In the genomic region with DNA sequence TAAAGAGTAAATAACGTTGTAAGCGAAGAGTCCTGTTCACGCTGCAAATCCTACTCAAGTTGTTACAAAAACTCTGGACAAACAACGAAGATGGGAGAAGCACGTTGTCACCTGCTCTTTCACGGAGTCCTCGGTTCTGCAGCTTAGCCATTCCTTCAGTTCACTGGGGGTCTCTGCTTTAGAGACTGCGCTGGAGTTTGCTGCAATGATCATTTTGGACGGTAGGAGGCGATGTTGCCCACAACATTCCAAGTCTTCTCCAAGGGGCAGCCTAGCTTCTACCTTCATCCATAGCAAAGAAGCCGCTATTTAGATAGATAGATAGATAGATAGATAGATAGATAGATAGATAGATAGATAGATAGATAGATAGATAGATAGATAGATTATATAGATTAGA, we compare ENCODE assay signal across 9 mouse cellular contexts. TPM values are rescaled to one million over a fixed set of nuclear protein-coding genes. Genes with fewer than 3 reads are reported as not detected.
DNase-seq lines count a peak whose midpoint lies in the region; ATAC-seq and TF ChIP-seq lines count a peak whose summit lies in the region.
"Had no signal": no experiment of that assay in that cellular context is flagged by ENCODE, and none has a peak within 500 bp of the region (broad histone marks: within the 10 kb centered on the region; RNA-seq: fewer than 3 reads in every experiment).

No protein-coding gene starts in this region.

- TF ChIP-seq EP300 in liver, postnatal 0 days (IDR thresholded peaks at IDR 0.05; ENCODE audit: low read depth) = no peak

- H3K4me2 ChIP-seq in kidney, postnatal 0 days (ENCODE audit: low read length) = no peak overlapping the region
- H3K4me2 ChIP-seq in liver, postnatal 0 days (ENCODE audit: low read depth, low read length) = no peak overlapping the region
- H3K4me2 ChIP-seq: limb, embryonic 15.5 days had no signal

- TF ChIP-seq POLR2A in olfactory bulb, adult 2 months (IDR thresholded peaks at IDR 0.05; ENCODE audit: insufficient read depth, low read depth, low read length) = no peak

- intact Hi-C loops in gastrocnemius, postnatal 14 days (cut with DNase I; ENCODE audit: low total_unique reads) = loop anchor here (10.0 kb wide), 1 partner anchor 315 kb away; no protein-coding TSS in a partner anchor

- H3K27me3 ChIP-seq in C2C12 (ENCODE audit: control insufficient read depth, insufficient read depth, insufficient read length) = peaks cover 3% of the 10 kb centered on the region
- no peaks in the 10 kb centered on the region for H3K27me3 ChIP-seq in kidney, postnatal 0 days (ENCODE audit: insufficient read depth, low read length)
- no peaks in the 10 kb centered on the region for H3K27me3 ChIP-seq in liver, postnatal 0 days (ENCODE audit: insufficient read depth, low read length)
- H3K27me3 ChIP-seq: limb, embryonic 15.5 days had no signal

- peak; percentile 45 for TF ChIP-seq CTCF in C2C12 (IDR thresholded peaks at IDR 0.05; ENCODE audit: control insufficient read depth, insufficient read depth, insufficient read length)
- peak; percentile 77 for TF ChIP-seq CTCF in kidney, postnatal 0 days (IDR thresholded peaks at IDR 0.05; ENCODE audit: low read depth)
- peak; percentile 82 for TF ChIP-seq CTCF in liver, postnatal 0 days (IDR thresholded peaks at IDR 0.05; ENCODE audit: low read depth)
- peak; percentile 29; the same call in 1 of the 2 replicates for TF ChIP-seq CTCF in olfactory bulb, adult 2 months (IDR thresholded peaks at IDR 0.05; ENCODE audit: insufficient read depth, low read depth, low read length)

- H3K27ac ChIP-seq in ES-E14 (ENCODE audit: insufficient read depth, low read depth, low read length, poor library complexity, severe bottlenecking) = no peak overlapping the region
- H3K27ac ChIP-seq in kidney, postnatal 0 days = no peak overlapping the region
- H3K27ac ChIP-seq in liver, postnatal 0 days (ENCODE audit: low read depth) = no peak overlapping the region
- H3K27ac ChIP-seq in olfactory bulb, adult 2 months (ENCODE audit: insufficient read depth, low read depth, low read length) = no peak overlapping the region
- H3K27ac ChIP-seq: limb, embryonic 15.5 days had no signal

- no peaks in the 10 kb centered on the region for H3K79me2 ChIP-seq in C2C12 (ENCODE audit: control insufficient read depth, insufficient read depth)

- no peak overlapping the region for H3ac ChIP-seq in C2C12 (ENCODE audit: control insufficient read depth, insufficient read length, low read depth)

- DNase-seq in ES-E14 (ENCODE audit: low read depth, low spot score) = peak; percentile 86
- peak; percentile 90 for DNase-seq in cerebellum, postnatal 14 days
- peak; percentile 32 for DNase-seq in gastrocnemius, postnatal 14 days
- DNase-seq in kidney, postnatal 0 days (ENCODE audit: low spot score) = peak; percentile 75
- peak; percentile 65 for DNase-seq in liver, postnatal 0 days

- H3K4me3 ChIP-seq in C2C12 (ENCODE audit: insufficient read depth, poor library complexity, severe bottlenecking) (no peak overlapping the region), ES-E14 (ENCODE audit: insufficient read depth in 1 of 2, low read depth in 1 of 2, low read length in 2 of 2, poor library complexity in 1 of 2, severe bottlenecking in 1 of 2) (no peak overlapping the region)
- no peak overlapping the region for H3K4me3 ChIP-seq in kidney, postnatal 0 days (replicated peaks; ENCODE audit: low read depth, low read length)
- no peak overlapping the region for H3K4me3 ChIP-seq in liver, postnatal 0 days (ENCODE audit: low read depth, low read length)
- no peak overlapping the region for H3K4me3 ChIP-seq in olfactory bulb, adult 2 months (ENCODE audit: insufficient read depth, low read depth, low read length)
- H3K4me3 ChIP-seq: limb, embryonic 15.5 days had no signal

- H3K4me1 ChIP-seq in ES-E14 (ENCODE audit: control insufficient read depth in 2 of 2, insufficient read depth in 2 of 2, low read length in 2 of 2, poor library complexity in 1 of 2) = peaks cover 7 to 12% of the 10 kb centered on the region in 2 experiments
- no peaks in the 10 kb centered on the region for H3K4me1 ChIP-seq in kidney, postnatal 0 days (replicated peaks; ENCODE audit: insufficient read depth, low read length)
- no peaks in the 10 kb centered on the region for H3K4me1 ChIP-seq in liver, postnatal 0 days (ENCODE audit: insufficient read depth)
- H3K4me1 ChIP-seq in olfactory bulb, adult 2 months (ENCODE audit: control insufficient read depth, insufficient read depth, low read length) = peaks cover 3% of the 10 kb centered on the region; the same call in 1 of the 2 replicates

- in situ Hi-C loops in ES-E14 (cut with MboI; ENCODE audit: low sequenced_read_pairs in 2 of 2, unreplicated experiment in 2 of 2) = loop anchor here (5.0 to 10.0 kb wide), 3 partner anchors 97 to 305 kb away; no protein-coding TSS in a partner anchor

- H3K9me3 ChIP-seq in ES-E14 (ENCODE audit: control insufficient read depth, insufficient read depth, low read depth, low read length) = no peaks in the 10 kb centered on the region
- no peaks in the 10 kb centered on the region for H3K9me3 ChIP-seq in kidney, postnatal 0 days (replicated peaks; ENCODE audit: low read length)
- H3K9me3 ChIP-seq in liver, postnatal 0 days (ENCODE audit: low read length) = no peaks in the 10 kb centered on the region
- H3K9me3 ChIP-seq: limb, embryonic 15.5 days had no signal

- no peak overlapping the region for H3K9ac ChIP-seq in ES-E14 (ENCODE audit: insufficient read depth, low read depth, low read length, poor library complexity, severe bottlenecking)
- H3K9ac ChIP-seq in kidney, postnatal 0 days (ENCODE audit: low read depth, low read length) = no peak overlapping the region
- H3K9ac ChIP-seq in liver, postnatal 0 days (replicated peaks) = no peak overlapping the region
- H3K9ac ChIP-seq: limb, embryonic 15.5 days had no signal

- no peaks in the 10 kb centered on the region for H3K79me3 ChIP-seq in C2C12 (ENCODE audit: low read depth)

- H3K36me3 ChIP-seq in C2C12 (ENCODE audit: control insufficient read depth, insufficient read depth) = no peaks in the 10 kb centered on the region
- no peaks in the 10 kb centered on the region for H3K36me3 ChIP-seq in ES-E14 (ENCODE audit: control insufficient read depth, insufficient read depth, low read length, poor library complexity, severe bottlenecking)
- H3K36me3 ChIP-seq in kidney, postnatal 0 days (ENCODE audit: insufficient read depth, low read length) = no peaks in the 10 kb centered on the region
- H3K36me3 ChIP-seq in liver, postnatal 0 days (replicated peaks; ENCODE audit: insufficient read depth, low read length) = no peaks in the 10 kb centered on the region
- H3K36me3 ChIP-seq: limb, embryonic 15.5 days had no signal

- no peak for ATAC-seq in kidney, postnatal 0 days (replicated peaks; ENCODE audit: low FRiP score, low read depth)
- no peak for ATAC-seq in liver, postnatal 0 days
- ATAC-seq in activated CD4-positive, CD25-positive, alpha-beta regulatory T cell, adult 4 months = no peak

- 10% methylated on average over 11 of the region's 11 CpGs for whole genome bisulfite sequencing in kidney, postnatal 0 days
- 12% methylated on average over 11 of the region's 11 CpGs for WGBS in liver, postnatal 0 days (ENCODE audit: insufficient replicate concordance)
- WGBS in olfactory bulb, adult 2 months = 7% methylated on average over 11 of the region's 11 CpGs

TF ChIP-seq in C2C12, 6 proteins besides CTCF, POLR2A, EP300 and RAD21:
- TF ChIP-seq FOSL1 (IDR thresholded peaks at IDR 0.05; ENCODE audit: insufficient read depth, low read length, poor library complexity, severe bottlenecking) (no peak), CEBPB (IDR thresholded peaks at IDR 0.05; ENCODE audit: low read depth) (no peak), USF1 (IDR thresholded peaks at IDR 0.05; ENCODE audit: low read depth) (no peak), MYOD1 (IDR thresholded peaks at IDR 0.05; ENCODE audit: control insufficient read depth, insufficient read length, low read depth) (no peak), MYOG (IDR thresholded peaks at IDR 0.05; ENCODE audit: control insufficient read depth, extremely low read depth, insufficient read length) (no peak), MAX (IDR thresholded peaks at IDR 0.05) (no peak)

TF ChIP-seq in ES-E14, 5 proteins besides CTCF, POLR2A, EP300 and RAD21:
- TF ChIP-seq ZC3H11A (IDR thresholded peaks at IDR 0.05; ENCODE audit: borderline replicate concordance, low read depth, low read length) (peak; percentile 62; the same call in 1 of the 2 replicates), HCFC1 (IDR thresholded peaks at IDR 0.05; ENCODE audit: borderline replicate concordance, insufficient read depth, low read length) (no peak)

RNA-seq across cellular contexts. Expression of a gene that starts 23.7 kb away (rescaled TPM):
- not detected for polyA plus RNA-seq in C2C12 (2012; fragmentation: generic; extraction: Trizol)
- not detected in 2 replicates for total RNA-seq in ES-E14 (2012; rRNA removed)
- total RNA-seq in gastrocnemius, postnatal 14 days (2021) = not detected
- not detected in 2 replicates for polyA plus RNA-seq in kidney, postnatal 0 days (2015; fragmentation: Nextera tagmentation; extraction: Ambion mirVana)
- not detected in 2 replicates for polyA plus RNA-seq in liver, postnatal 0 days (2015; fragmentation: Nextera tagmentation; extraction: Ambion mirVana)
- polyA plus RNA-seq in olfactory bulb, adult 2 months (2012; ENCODE audit: insufficient read depth, insufficient read length, low replicate concordance, missing spikeins) = not detected in 2 replicates
- not detected for polyA plus RNA-seq in activated CD4-positive, CD25-positive, alpha-beta regulatory T cell, adult 4 months (2017; shearing (Covaris generic))
- polyA plus RNA-seq: limb, embryonic 15.5 days had no signal

RNA-seq across cellular contexts. Expression of a gene that starts 33.4 kb away (rescaled TPM):
- polyA plus RNA-seq in C2C12 (2012; fragmentation: generic; extraction: Trizol) = 8.3 TPM
- 12.7 and 13.9 TPM in 2 replicates for total RNA-seq in ES-E14 (2012; rRNA removed)
- under 1 TPM; 0.69 to 0.98 TPM for total RNA-seq in gastrocnemius, postnatal 14 days (2021)
- 9.9 and 11.5 TPM in 2 replicates for polyA plus RNA-seq in kidney, postnatal 0 days (2015; fragmentation: Nextera tagmentation; extraction: Ambion mirVana)
- polyA plus RNA-seq in liver, postnatal 0 days (2015; fragmentation: Nextera tagmentation; extraction: Ambion mirVana) = 3.9 and 5.1 TPM in 2 replicates
- polyA plus RNA-seq in olfactory bulb, adult 2 months (2012; ENCODE audit: insufficient read depth, insufficient read length, low replicate concordance, missing spikeins) = not detected in 2 replicates
- 10 to 100 TPM in 1 of 2 experiments, 1 to 10 TPM in 1; 7.0 to 10.1 TPM for polyA plus RNA-seq in activated CD4-positive, CD25-positive, alpha-beta regulatory T cell, adult 4 months (2017; shearing (Covaris generic))

Comparison
In these comparisons a context has a peak if more than half of its experiments do, and no peak if none do; other contexts are left out.
1. CTCF ChIP-seq: peak in every context shown above with its lines; median percentile 82 in liver, postnatal 0 days; 77 in kidney, postnatal 0 days; 45 in C2C12; 29 in olfactory bulb, adult 2 months.
2. DNase-seq: peak in every context shown above with its lines; median percentile 90 in cerebellum, postnatal 14 days; 86 in ES-E14; 75 in kidney, postnatal 0 days; 65 in liver, postnatal 0 days; 32 in gastrocnemius, postnatal 14 days.